Mouse (Mus musculus): ENCODE results near the gene Sqor. TPM values are rescaled to one million over a fixed set of nuclear protein-coding genes. Genes with fewer than 3 reads are reported as not detected.
A peak's percentile ranks its signal among the peaks of the same experiment; 100 is the strongest.

Sqor gene
- total RNA-seq, 2 experiments from 2014 or later: 31.6 to 32.9 TPM

DNA sequence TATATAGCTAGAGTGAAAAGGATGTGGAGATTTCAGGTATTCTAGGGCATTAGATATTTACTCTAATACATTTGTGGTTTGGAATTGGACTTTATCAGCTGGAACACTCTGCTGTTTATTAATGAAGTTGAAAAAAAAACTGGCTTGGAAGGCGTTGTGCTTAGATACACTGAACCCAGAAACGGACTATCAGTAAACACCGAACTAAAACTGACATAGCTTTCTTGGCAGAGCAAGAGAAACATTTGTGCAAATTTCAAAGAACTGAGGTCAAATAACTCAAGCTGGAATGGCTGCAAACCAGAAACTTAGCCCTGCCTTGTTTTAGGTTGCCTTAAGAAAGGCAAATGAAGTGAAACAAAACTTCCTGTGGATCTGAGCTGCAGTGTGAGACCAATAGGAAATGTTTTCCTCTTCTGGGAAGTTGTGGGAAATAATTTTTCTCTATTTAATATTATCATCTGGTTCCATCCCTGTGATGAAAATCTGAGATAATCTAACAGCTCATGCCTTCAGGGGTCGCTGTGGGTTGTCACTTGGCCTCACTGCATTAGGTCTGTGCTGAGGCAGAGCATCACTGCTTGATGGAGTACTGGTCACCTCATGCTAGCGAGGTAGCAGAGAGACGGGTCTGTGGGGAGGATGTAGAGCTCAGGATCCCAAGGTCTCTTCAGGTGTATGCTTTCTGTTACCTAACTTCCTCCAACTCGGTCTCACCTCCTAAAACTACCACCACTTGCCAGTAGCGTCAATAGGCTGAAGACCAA lies 16.7 kb downstream of the Sqor start:
- no peak for DNase-seq
- intact Hi-C loops (cut with DNase I): no loop called here

DNA sequence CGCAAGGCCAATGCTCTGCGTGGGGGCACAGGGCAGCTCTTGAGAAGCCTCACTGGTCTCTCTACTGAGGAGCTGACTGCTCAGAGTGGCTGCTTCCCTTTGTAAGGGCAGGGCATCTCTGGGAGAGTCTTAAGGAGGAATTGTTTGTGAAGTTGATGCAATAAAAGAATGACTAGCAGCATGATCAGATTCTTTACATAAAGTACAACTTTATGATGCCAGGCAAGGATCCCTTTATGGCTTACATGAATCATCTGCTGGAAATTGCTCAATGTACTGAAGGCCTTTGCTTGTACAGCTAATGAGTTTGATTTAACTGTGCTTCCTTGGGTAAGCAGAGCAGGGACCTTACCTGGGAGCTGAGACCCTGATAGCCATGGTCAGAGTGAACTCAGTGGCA lies 18.7 kb downstream of the Sqor start:
- intact Hi-C loops (cut with DNase I): no loop called here
- DNase-seq: no peak

DNA sequence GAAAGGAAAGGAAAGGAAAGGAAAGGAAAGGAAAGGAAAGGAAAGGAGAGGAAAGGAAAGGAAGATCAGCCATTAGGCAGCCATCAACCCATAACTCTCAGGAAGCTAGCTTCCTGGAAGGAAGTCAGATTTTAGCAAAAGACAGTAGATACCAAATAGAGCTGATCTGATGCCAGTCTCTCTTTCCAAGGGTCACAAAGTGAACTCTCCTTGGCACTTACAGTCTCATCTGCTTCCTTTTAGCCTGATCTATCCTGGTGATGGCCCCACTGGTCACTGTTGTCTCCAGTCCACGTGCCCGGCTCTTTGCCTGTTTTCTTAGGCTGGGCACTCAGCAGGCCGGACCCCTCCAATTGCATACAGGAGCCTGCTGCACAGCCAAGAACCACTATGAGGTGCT lies 19.7 kb downstream of the Sqor start:
- no peak for DNase-seq
- intact Hi-C loops (cut with DNase I): no loop called here

DNA sequence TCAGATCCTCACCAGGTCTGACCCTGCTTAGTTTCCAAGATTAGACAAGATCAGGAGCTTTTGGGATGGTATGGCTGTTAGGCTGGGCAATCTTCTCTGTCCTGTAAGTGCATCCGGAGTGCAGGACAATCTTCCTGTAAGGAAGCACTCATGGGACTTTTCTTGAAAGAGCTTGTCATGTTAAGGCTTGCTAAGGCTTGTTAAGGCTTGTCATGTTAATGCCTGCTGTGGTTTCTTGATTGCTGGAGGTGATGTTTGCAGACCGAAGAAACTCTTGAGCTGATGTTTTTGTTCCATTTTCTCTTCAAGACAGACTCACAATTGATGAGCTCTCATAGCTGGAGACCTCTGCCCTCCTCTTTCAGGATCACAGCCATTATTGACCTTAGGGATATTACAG lies 21.1 kb downstream of the Sqor start:
- intact Hi-C loops (cut with DNase I): no loop called here

DNA sequence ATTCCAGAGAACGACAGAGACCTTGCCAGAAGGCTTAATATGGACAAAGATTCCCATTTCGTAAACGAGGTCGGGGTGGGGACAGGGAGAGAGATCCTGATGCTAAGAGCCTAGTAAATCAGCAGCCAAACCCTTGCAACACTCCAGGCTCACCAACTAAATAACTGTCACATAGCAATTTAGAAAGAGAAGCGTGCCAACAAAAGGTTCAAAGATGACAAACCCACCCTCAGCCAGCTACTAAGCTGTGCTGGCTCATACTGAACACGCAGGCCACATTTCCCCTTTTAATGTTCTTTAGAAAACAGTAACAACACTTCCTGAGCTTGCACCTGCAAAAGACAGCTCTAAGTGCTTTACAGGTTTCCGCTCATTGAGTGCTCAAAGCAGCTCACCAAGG lies 24.3 kb downstream of the Sqor start:
- intact Hi-C loops (cut with DNase I): no loop called here
- DNase-seq: no peak

More for the DNA sequence above, 21.1 kb downstream of the Sqor start:
- DNase-seq: no peak

DNA sequence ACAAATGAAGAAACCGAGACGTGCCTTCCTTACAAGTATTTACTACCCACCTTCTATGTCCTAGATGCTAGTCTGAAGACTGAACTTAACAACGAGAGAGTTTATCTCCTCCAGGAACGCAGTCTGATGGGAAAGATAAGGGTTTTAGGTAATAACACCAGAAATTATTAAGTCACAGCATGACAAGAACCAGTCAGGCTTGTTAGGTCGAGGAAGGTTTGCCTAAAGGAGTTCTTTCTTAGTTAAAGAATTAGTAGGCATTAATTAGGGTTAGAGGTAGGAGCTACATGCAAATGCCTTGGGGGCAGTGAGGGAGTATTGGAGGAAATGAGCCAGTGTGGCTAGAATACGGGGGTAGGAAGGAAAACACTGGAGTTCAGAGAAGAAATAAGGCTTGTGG lies 24.7 kb downstream of the Sqor start:
- intact Hi-C loops (cut with DNase I): no loop called here

DNA sequence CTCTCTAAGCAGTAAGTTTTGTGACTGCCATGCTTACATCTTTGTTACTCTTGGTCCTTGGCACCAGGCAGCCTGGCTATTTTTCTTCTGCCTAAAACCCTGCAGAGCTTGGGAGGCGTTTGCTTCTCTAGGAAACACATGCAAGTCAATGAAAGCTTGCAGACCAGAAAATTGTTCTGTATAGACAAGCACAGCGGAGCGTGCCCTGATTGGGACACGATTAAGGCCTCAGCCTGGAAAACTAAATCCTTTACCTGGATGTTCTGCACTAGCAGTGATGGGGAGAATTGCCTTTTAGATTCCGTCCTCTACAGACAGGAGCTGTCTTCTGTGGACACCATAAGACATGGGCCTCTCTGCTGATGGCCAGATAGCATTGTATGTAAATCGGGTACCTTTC lies 39.4 kb downstream of the Sqor start:
- no peak for DNase-seq
- intact Hi-C loops (cut with DNase I): no loop called here

More for the DNA sequence above, 24.7 kb downstream of the Sqor start:
- DNase-seq: no peak

DNA sequence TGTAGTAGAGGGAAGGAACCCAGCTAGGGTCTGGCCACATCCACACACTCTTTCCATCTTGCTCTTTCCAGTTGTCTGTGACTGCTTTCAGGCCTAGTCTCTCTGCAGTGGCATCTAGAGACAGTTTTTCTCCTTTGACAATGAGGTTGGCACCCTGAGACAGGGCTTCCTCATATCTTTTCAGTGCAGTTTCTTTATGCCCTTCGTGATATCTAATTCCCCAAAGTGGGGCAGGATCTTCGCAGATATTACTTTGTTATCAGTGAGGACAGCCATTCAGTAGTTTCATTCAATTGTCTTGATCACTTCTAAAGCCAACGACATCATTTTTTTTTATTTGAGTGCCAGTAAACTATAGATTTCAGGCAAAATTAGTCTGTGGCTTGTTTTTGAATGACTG lies 41.0 kb downstream of the Sqor start:
- no peak for DNase-seq
- intact Hi-C loops (cut with DNase I): no loop called here

DNA sequence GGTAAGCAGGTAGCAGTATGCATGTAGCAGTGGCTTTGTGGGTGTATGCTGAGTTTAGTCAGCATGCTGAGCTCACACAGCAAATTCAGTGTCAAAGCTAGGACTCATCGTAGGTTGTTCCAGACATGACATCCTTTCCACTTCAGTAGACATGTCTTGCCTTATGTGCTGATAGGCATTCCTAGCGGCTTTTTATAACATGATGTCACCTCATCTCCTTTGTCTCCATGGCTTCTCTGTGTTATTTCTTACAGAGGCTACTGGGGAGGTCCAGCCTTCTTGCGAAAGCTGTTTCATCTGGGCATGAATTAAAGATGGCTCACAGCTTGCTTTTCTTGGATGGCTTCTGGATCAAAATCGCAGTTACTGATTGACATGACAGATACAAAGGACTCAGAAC lies 44.0 kb downstream of the Sqor start:
- DNase-seq: no peak
- intact Hi-C loops (cut with DNase I): no loop called here

DNA sequence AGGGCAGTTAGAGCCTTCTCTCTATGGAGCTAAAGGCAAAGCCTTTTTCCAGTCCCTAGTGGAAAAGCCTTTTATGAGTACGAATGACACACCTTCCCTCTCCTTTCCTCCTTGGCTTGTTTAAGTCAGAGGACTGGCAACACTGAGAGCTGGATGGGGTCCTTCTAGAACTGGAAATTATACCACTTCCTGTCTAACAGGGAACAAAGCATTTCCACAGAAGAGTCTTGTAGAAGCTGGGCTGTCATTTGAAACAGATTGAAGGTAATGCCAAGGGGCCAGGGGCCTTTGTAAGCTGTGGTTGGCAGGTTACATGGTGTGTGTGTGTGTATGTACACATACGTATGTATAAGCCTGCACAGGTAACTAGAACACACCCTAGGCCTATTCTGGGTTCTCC lies 51.9 kb downstream of the Sqor start:
- intact Hi-C loops (cut with DNase I): no loop called here
- no peak for DNase-seq

DNA sequence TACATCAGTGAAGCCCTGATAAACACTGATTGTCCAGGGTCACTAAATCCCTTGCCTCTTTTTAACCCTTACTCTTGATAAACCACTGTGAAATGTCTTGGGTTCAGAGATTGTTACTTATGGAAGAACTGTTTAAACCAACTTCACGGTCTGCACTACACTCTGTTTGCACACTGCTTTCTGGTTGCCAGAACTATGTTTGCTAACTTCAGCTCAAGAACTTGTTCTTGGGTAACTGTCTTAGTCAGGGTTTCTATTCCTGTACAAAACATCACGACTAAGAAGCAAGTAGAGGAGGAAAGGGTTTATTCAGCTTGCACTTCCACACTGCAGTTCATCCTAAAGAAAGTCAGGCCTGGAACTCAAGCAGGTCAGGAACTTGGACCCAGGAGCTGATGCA lies 56.2 kb downstream of the Sqor start:
- intact Hi-C loops (cut with DNase I): loop anchor here (10.0 kb wide), 1 partner anchor 494 kb away; no protein-coding TSS in a partner anchor
- no peak for DNase-seq

DNA sequence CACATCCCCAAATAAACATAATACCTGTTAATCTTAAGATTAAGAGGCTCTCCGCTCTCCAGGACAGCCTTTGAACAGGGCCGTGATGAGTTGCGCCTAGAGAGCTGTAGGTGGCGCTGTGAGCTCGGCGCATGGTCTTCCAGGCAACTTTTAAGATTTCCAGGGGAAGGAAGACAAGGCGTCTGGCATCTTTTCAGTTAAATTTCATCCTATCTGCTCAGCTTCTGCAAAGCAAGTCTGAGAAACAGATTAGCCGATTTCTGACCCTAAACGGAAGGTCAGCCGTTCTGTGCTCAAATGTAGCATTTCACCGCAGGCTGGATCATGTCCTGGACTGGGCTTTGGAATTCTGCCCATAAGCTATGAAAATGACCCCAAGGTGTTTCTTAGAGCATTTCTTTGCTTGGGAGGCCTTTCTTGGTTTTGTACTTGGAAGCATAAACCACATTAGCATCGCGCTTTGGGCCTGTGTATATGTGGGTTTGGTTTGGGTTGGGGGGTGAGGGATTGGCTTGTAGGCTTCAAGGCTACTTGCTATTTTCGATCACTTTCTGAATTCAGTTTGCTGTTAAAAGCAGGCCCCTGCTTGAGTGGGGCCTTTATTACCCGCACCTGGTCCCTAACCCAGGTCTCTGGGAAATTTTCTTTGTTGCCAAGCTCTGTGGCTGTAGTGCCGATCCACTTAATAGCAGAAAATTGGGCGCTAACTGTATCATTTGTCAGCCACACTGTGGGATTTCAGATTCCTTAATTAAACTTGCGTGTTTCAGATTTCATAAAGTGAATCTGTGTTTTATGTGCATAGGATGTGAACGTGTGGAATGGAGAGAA lies 60.6 kb downstream of the Sqor start:
- intact Hi-C loops (cut with DNase I): loop anchor here (10.0 kb wide), 1 partner anchor 489 kb away; no protein-coding TSS in a partner anchor
- DNase-seq: peak; percentile 14 to 22

DNA sequence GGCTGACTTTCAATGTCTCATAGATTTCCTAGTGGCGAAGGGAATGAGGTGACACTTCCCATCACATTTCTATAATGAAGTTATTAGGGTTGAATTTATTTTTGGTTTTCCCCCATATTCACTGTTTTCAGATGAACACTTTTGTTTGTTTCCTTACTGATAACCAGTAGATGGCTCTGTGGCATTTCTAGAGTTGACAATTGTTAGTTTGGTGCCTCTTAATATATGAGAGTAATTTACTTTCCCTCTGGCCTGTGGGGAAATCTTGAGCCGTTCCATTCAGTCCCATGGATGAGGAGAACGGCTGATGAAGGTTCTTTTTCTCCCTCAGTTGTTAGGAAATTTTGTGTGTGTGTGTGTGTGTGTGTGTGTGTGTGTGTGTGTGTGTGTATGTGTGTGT lies 61.3 kb downstream of the Sqor start:
- intact Hi-C loops (cut with DNase I): loop anchor here (10.0 kb wide), 1 partner anchor 488 kb away; no protein-coding TSS in a partner anchor
- no peak for DNase-seq

DNA sequence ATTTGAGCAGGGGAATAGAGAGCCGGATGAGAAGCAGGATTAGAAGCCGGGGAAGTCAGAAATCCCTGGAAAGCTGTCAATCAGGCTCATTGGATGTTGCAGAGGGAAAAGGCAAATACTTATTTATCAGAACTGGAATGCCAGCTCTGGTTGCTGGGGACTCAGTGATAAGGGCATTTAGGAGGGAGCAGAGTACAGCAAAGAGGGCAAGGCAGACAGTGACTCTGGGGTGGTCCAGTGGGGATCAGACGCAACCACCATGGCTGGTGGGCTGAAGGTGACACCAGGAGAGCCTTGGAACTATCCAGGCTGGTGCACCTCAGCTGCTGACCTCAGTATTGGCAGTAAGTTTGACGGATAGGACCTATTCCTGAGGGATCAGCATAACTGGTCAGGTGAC lies 89.6 kb downstream of the Sqor start:
- intact Hi-C loops (cut with DNase I): no loop called here
- no peak for DNase-seq

DNA sequence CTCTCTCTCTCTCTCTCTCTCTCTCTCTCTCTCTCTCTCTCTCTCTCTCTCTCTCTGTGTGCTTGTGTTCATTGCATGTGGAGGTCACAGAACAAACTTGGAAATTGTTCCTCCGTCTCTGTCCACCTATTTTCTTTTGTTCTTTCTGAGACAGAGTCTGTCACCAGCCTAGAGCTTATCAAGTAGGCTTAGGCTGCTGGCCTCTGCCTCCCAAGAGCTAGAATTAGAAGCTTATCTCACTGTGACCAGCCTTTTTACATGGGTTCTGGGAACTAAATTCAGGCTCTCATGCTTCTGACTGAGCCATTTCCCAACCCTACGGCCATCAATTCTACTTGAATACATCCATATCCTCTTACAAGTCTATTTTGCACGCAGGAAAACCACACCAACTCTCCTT lies 90.3 kb downstream of the Sqor start:
- intact Hi-C loops (cut with DNase I): no loop called here
- DNase-seq: peak in 1 of 2 experiments; percentile 0

Other genes starting within 250 kb of the Sqor start
- gene Gatm, start 153.9 kb upstream of the Sqor start, total RNA-seq (2021): 1 to 10 TPM; 4.1 to 4.4 TPM
- under 1 TPM; 0.35 to 0.64 TPM for gene AA467197, start 128.3 kb upstream of the Sqor start, total RNA-seq (2021)
- gene Slc30a4, start 62.6 kb upstream of the Sqor start, total RNA-seq (2021): 1 to 10 TPM; 8.3 to 9.6 TPM
- 10 to 100 TPM; 23.7 to 27.0 TPM for gene Bloc1s6, start 26.7 kb upstream of the Sqor start, total RNA-seq (2021)